Comparison of ENCODE assay signal across 8 mouse cellular contexts in the genomic region with DNA sequence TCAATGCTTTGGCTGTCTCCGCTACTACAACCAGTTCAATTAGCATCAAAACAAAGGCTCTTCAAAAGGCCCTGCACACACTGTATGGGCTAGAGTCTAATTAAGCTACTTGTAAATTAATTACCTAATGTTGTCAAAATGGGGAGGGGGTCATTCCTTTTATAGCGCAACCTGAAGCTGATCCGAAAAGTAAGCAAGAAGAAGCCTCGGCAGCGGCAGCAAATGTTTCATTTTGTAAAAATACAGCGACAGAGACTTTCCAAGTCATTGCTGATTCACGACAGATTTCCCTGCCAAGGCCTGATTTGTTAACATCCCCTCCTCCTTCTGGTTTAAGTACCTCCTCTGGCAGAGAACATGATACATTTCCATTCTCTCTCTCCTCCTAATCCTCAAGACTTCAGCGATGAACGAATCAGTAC. TPM values are rescaled to one million over a fixed set of nuclear protein-coding genes. Genes with fewer than 3 reads are reported as not detected.
DNase-seq lines count a peak whose midpoint lies in the region; ATAC-seq and TF ChIP-seq lines count a peak whose summit lies in the region.
"Had no signal": no experiment of that assay in that cellular context is flagged by ENCODE, and none has a peak within 500 bp of the region (broad histone marks: within the 10 kb centered on the region; RNA-seq: fewer than 3 reads in every experiment).

No protein-coding gene starts in this region.

- H3K4me1 ChIP-seq in kidney, embryonic 16.5 days (ENCODE audit: insufficient read depth, low read length), result peaks cover 13% of the 10 kb centered on the region
- peaks cover 4% of the 10 kb centered on the region; the same call in 1 of the 2 replicates for H3K4me1 ChIP-seq in cortical plate, adult 2 months (ENCODE audit: control insufficient read depth, insufficient read depth, low read length)
- H3K4me1 ChIP-seq in midbrain, embryonic 16.5 days (ENCODE audit: control insufficient read depth, insufficient read depth, low read length), result peaks cover 17% of the 10 kb centered on the region

- H3K36me3 ChIP-seq in kidney, embryonic 16.5 days (ENCODE audit: insufficient read depth, low read length), result no peaks in the 10 kb centered on the region
- no peaks in the 10 kb centered on the region for H3K36me3 ChIP-seq in midbrain, embryonic 16.5 days (ENCODE audit: control insufficient read depth, insufficient read depth, low read length)

- peak overlapping the region; percentile 34 for H3K4me2 ChIP-seq in kidney, embryonic 16.5 days (replicated peaks; ENCODE audit: low read depth, low read length)
- H3K4me2 ChIP-seq in midbrain, embryonic 16.5 days (ENCODE audit: low read length), result peak overlapping the region; percentile 3; the same call in 1 of the 2 replicates

- no peaks in the 10 kb centered on the region for H3K9me3 ChIP-seq in kidney, embryonic 16.5 days (ENCODE audit: low read length)
- H3K9me3 ChIP-seq in midbrain, embryonic 16.5 days (replicated peaks; ENCODE audit: control insufficient read depth, low read length, poor library complexity, severe bottlenecking), result no peaks in the 10 kb centered on the region

- DNase-seq in kidney, adult 18-20 months, result no peak
- peak; percentile 25 for DNase-seq in adrenal gland, adult 8-10 months
- DNase-seq in thymus, postnatal 0 days (ENCODE audit: low spot score), result no peak
- DNase-seq in spleen, postnatal 4 days (ENCODE audit: low spot score in 2 of 2), result no peak
- DNase-seq: kidney, postnatal 14 days had no signal

- no peak overlapping the region for H3K9ac ChIP-seq in kidney, embryonic 16.5 days (replicated peaks; ENCODE audit: low read length)
- 0 out of 2 replicates have a peak overlapping the region, but pooled peaks have one; percentile 2 for H3K9ac ChIP-seq in midbrain, embryonic 16.5 days (ENCODE audit: low read depth, low read length)

- H3K4me3 ChIP-seq in kidney, embryonic 16.5 days (ENCODE audit: low read length), result no peak overlapping the region
- peak overlapping the region; percentile 28 for H3K4me3 ChIP-seq in cortical plate, adult 2 months (ENCODE audit: insufficient read depth, low read length)
- no peak overlapping the region for H3K4me3 ChIP-seq in midbrain, embryonic 16.5 days (ENCODE audit: low read depth, low read length)

- 19% methylated on average over 9 of the region's 9 CpGs for WGBS in kidney, embryonic 16.5 days
- 13% methylated on average over 9 of the region's 9 CpGs for WGBS in midbrain, embryonic 16.5 days

- no peaks in the 10 kb centered on the region for H3K27me3 ChIP-seq in kidney, embryonic 16.5 days (ENCODE audit: insufficient read depth, low read length)
- H3K27me3 ChIP-seq in midbrain, embryonic 16.5 days (ENCODE audit: control insufficient read depth, insufficient read depth, low read depth, low read length), result no peaks in the 10 kb centered on the region

- TF ChIP-seq POLR2A in cortical plate, adult 2 months (IDR thresholded peaks at IDR 0.05; ENCODE audit: extremely low read depth, insufficient read depth, low read length), result no peak

- no peak for ATAC-seq in kidney, embryonic 16.5 days (ENCODE audit: low FRiP score, low TSS enrichment)
- no peak for ATAC-seq in midbrain, embryonic 16.5 days

- no peak for TF ChIP-seq CTCF in cortical plate, adult 2 months (IDR thresholded peaks at IDR 0.05; ENCODE audit: extremely low read depth, insufficient read depth, low read length)

- no peak overlapping the region for H3K27ac ChIP-seq in kidney, embryonic 16.5 days (ENCODE audit: low read length)
- peak overlapping the region; percentile 23; the same call in 1 of the 2 replicates for H3K27ac ChIP-seq in cortical plate, adult 2 months (ENCODE audit: insufficient read depth, low read length)
- no peak overlapping the region for H3K27ac ChIP-seq in midbrain, embryonic 16.5 days (ENCODE audit: low read length)

RNA-seq across cellular contexts. Expression of a gene that starts 33.7 kb away (rescaled TPM):
- 17.9 and 26.6 TPM in 2 replicates for polyA plus RNA-seq in kidney, embryonic 16.5 days (2015; fragmentation: Nextera tagmentation; extraction: Ambion mirVana)
- 10 to 100 TPM; 30.7 to 75.1 (median 38.7) TPM for total RNA-seq in adrenal gland, adult 8-10 months (2022)
- polyA plus RNA-seq in cortical plate, adult 2 months (2012; rRNA removed), result 28.8 and 29.7 TPM in 2 replicates
- 49.8 and 61.6 TPM in 2 replicates for polyA plus RNA-seq in midbrain, embryonic 16.5 days (2015; fragmentation: Nextera tagmentation; extraction: Ambion mirVana)
- 1.9 and 2.8 TPM in 2 replicates for polyA plus RNA-seq in thymus, postnatal 0 days (2015; fragmentation: Nextera tagmentation; extraction: Ambion mirVana)
